Mouse (Mus musculus) lung, postnatal 0 days (tissue): Measurements from ENCODE around the gene Cfap299. TPM values are rescaled to one million over a fixed set of nuclear protein-coding genes. Genes with fewer than 3 reads are reported as not detected.

Source experiments
- ATAC-seq: fragments of 200-750 bp; cut with Nextera tagmentation; 2 replicates; pipeline ENCODE4 v1.8.0; 2017; ENCODE audit warnings: moderate library complexity
- DNase-seq: peaks from one replicate; pipeline ENCODE4 v3.0.0-alpha.2; 2016; ENCODE audit warnings: low spot score
- H3K27ac ChIP-seq: fragments of 300-500 bp; sonication (generic); 2 replicates; pipeline ENCODE4 v1.5.1; 2014; ENCODE audit warnings: antibody characterized with exemption, mild to moderate bottlenecking, low read length, mixed read lengths
- H3K27me3 ChIP-seq: fragments of 300-500 bp; sonication (generic); replicated peaks from 2 replicates; pipeline ENCODE4 v1.6.1; 2014; ENCODE audit warnings: low read length, mixed read lengths; ENCODE audit not compliant: insufficient read depth
- H3K36me3 ChIP-seq: fragments of 300-500 bp; sonication (generic); 2 replicates; pipeline ENCODE4 v1.6.1; 2014; ENCODE audit warnings: low read length, mixed read lengths; ENCODE audit not compliant: insufficient read depth
- H3K4me1 ChIP-seq: fragments of 300-500 bp; sonication (generic); 2 replicates; pipeline ENCODE4 v1.6.1; 2014; ENCODE audit warnings: antibody characterized with exemption, low read depth, low read length, mixed read lengths; ENCODE audit not compliant: insufficient read depth
- H3K4me2 ChIP-seq: fragments of 300-500 bp; sonication (generic); replicated peaks from 2 replicates; pipeline ENCODE4 v1.6.1; 2014; ENCODE audit warnings: low read depth, mild to moderate bottlenecking, low read length, moderate library complexity, mixed read lengths
- H3K4me3 ChIP-seq: fragments of 300-500 bp; sonication (generic); 2 replicates; pipeline ENCODE4 v1.5.1; 2014; ENCODE audit warnings: low read depth, low read length
- H3K9ac ChIP-seq: fragments of 300-500 bp; sonication (generic); replicated peaks from 2 replicates; pipeline ENCODE4 v1.6.1; 2014; ENCODE audit warnings: low read depth, mild to moderate bottlenecking
- H3K9me3 ChIP-seq: fragments of 300-500 bp; sonication (generic); 2 replicates; pipeline ENCODE4 v1.6.1; 2016; ENCODE audit warnings: low read length, mixed read lengths
- CTCF ChIP-seq: IDR thresholded peaks from 2 replicates; pipeline ENCODE4 v1.5.1; 2016; ENCODE audit warnings: antibody characterized with exemption, mild to moderate bottlenecking
- EP300 ChIP-seq: IDR thresholded peaks from 2 replicates; pipeline ENCODE4 v1.6.1; 2016; ENCODE audit warnings: antibody characterized with exemption, mild to moderate bottlenecking, control low read depth
- WGBS: fragments of 180-500 bp; shearing (Covaris S2); extraction: QIAGEN DNeasy Blood & Tissue Kit; methylation state at CpG from one replicate; pipeline ENCODE4 v1.1.7; 2014; 5-methylcytosine and 5-hydroxymethylcytosine counted together
- polyA plus RNA-seq: library from polyadenylated mRNA; unstranded; fragments of >200 nt; fragmentation: Nextera tagmentation; extraction: Ambion mirVana; gene quantifications from 2 replicates; pipeline ENCODE4 v1.2.1, GENCODE M21; 2015

The Cfap299 gene
- polyA plus RNA-seq, 1 experiment from 2014 or later: 11.3 TPM

DNA sequence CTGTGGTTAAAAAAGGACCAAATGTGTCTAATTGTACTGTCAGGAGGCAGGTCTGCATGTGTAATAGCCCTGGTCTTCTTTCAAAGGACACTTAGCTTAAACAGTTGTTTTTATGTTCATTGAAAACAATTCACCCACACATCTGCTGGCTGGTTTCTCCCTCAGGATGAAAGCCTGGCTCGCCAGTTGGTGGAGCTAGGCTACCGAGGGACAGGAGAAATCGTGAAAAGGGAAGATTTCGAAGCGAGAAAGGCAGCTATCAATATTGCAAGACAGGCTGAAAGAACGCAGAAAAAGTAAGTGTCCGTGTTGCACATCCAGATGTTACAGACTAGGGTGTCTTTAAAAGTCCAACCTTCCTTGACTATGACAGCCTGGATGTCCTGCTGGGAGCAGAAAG lies 17.0 kb downstream of the Cfap299 start:
- ATAC-seq: no peak

DNA sequence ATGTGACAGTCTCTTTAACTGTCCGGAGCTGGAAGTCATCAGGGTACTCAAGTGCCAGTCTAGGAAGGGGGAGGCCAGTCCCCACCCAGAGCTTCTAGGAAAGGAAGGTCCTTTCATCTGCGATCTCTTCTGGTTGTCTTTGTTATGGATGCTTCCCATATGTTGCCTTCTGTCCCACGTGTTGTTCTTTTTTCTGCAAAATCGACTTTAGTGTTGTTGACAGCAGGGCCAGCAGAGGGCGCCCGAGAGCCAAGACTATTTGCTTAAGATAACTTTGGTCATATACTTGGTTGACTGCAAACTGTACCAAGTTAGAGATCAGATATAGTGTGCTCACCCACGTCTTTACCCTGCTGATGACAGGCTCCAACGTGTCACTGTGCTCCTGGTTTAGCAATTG lies 19.5 kb downstream of the Cfap299 start:
- no peak overlapping the region for H3K4me3 ChIP-seq
- 8% methylated on average over 8 of the region's 8 CpGs for WGBS
- H3K4me2 ChIP-seq: no peak overlapping the region
- DNase-seq: peak; percentile 84
- peak; percentile 93 for TF ChIP-seq CTCF
- 0 out of 2 replicates have a peak, but pooled peaks have one; percentile 12 for TF ChIP-seq EP300
- H3K36me3 ChIP-seq: no peaks in the 10 kb centered on the region
- H3K27me3 ChIP-seq: no peaks in the 10 kb centered on the region
- no peaks in the 10 kb centered on the region for H3K4me1 ChIP-seq
- no peaks in the 10 kb centered on the region for H3K9me3 ChIP-seq
- no peak overlapping the region for H3K27ac ChIP-seq
- no peak overlapping the region for H3K9ac ChIP-seq
- ATAC-seq: peak; percentile 62

More for the DNA sequence above, 17.0 kb downstream of the Cfap299 start:
- Histone ChIP-seq H3K4me2 (no peak overlapping the region), H3K4me3 (no peak overlapping the region), H3K27me3 (no peaks in the 10 kb centered on the region), H3K36me3 (no peaks in the 10 kb centered on the region), H3K27ac (no peak overlapping the region), H3K9ac (no peak overlapping the region), H3K4me1 (no peaks in the 10 kb centered on the region), H3K9me3 (no peaks in the 10 kb centered on the region)
- TF ChIP-seq CTCF (peak; percentile 58), EP300 (no peak)
- DNase-seq: no peak
- WGBS: 60% methylated on average over 7 of the region's 7 CpGs

GRCm38 (mm10) chr5:98359912-98360311 lies 30.8 kb downstream of the Cfap299 start:
- TF ChIP-seq EP300: no peak
- TF ChIP-seq CTCF: no peak
- Histone ChIP-seq H3K27ac (no peak overlapping the region), H3K9me3 (no peaks in the 10 kb centered on the region), H3K4me2 (no peak overlapping the region), H3K36me3 (no peaks in the 10 kb centered on the region), H3K4me3 (no peak overlapping the region), H3K4me1 (no peaks in the 10 kb centered on the region), H3K27me3 (no peaks in the 10 kb centered on the region), H3K9ac (no peak overlapping the region)
- 78% methylated on average over 7 of the region's 7 CpGs for WGBS
- no peak for DNase-seq
- ATAC-seq: no peak

DNA sequence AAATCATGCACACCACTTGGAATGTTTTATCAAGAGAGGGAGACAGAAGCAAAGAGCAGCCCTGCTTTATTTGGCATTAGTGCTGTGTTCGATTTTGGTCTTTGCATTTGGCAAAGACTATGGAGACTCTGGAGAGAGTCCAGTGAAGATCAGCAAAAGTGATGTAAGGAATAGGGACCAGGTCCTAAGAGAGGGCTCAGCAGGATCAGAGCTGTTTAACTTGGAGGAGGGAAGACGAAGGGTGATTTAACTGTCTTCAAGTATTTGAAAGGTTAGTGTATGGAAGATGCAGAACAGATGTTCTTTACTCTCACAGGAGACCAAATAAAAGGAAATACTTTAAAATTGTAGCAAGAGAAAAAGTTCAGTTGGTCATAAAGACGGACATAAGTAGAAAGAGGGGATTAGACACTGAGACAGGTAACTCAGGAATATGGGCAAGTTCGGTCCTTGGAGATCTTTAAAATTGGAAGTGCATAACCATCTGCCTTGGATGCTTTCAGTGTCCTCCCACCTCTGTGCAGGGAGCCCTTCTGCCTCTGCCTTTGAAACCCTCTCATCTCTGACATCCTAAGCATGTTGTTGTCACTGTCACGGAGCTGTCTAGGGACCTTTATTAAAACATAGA lies 31.8 kb downstream of the Cfap299 start:
- no peak overlapping the region for H3K27ac ChIP-seq
- no peaks in the 10 kb centered on the region for H3K9me3 ChIP-seq
- H3K4me2 ChIP-seq: no peak overlapping the region
- no peak overlapping the region for H3K9ac ChIP-seq
- WGBS: 75% methylated on average over 5 of the region's 5 CpGs
- no peaks in the 10 kb centered on the region for H3K27me3 ChIP-seq
- no peaks in the 10 kb centered on the region for H3K4me1 ChIP-seq
- no peak overlapping the region for H3K4me3 ChIP-seq
- TF ChIP-seq CTCF (no peak), EP300 (no peak)
- no peaks in the 10 kb centered on the region for H3K36me3 ChIP-seq
- DNase-seq (no peak), ATAC-seq (no peak)

DNA sequence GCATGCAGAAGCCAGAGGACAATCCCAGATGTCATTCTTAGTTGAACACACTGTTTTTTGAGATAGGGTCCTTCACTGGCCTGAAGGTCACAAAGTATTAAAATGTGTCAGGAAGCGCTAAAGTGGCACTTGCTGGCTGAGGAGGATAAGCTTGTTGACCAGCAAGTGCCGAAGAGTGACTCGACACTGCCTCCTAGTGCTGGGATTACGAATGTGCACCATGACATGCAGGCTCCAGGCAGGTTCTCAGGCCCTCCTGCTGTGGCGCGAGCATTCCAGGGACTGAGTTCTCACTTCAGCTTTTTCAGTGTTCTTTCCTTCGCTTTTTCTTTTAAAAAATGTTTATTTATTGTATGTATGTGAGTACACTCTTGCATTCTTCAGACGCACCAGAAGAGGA lies 34.3 kb downstream of the Cfap299 start:
- no peak overlapping the region for H3K4me3 ChIP-seq
- WGBS: 50% methylated on average over 8 of the region's 8 CpGs

DNA sequence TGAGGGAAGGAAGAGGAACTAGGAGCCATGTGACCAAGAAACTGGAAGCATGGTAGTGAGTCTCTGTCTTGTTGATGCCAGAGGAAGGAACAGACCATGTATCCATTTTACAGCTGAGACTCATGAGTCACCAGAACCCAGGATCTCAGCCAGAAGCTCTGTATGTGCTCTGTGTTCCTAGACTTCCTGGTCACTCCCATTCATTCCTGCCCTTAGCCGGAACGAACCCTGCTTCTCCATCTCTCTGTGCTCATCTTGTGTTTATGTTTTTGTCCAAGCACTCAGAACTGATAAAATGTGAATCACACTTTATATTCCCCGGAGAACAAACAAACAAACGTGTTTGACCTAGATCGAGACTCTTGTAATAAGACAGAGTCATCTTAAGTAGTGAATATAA lies 36.2 kb downstream of the Cfap299 start:
- H3K36me3 ChIP-seq: no peaks in the 10 kb centered on the region
- TF ChIP-seq CTCF (no peak), EP300 (no peak)
- H3K4me3 ChIP-seq: no peak overlapping the region
- H3K9me3 ChIP-seq: no peaks in the 10 kb centered on the region
- no peak overlapping the region for H3K27ac ChIP-seq
- no peaks in the 10 kb centered on the region for H3K27me3 ChIP-seq
- DNase-seq: peak; percentile 22
- no peak overlapping the region for H3K9ac ChIP-seq
- no peaks in the 10 kb centered on the region for H3K4me1 ChIP-seq
- 53% methylated on average over 5 of the region's 5 CpGs for WGBS
- no peak overlapping the region for H3K4me2 ChIP-seq
- ATAC-seq: peak; percentile 52

More for the DNA sequence above, 34.3 kb downstream of the Cfap299 start:
- H3K4me2 ChIP-seq: no peak overlapping the region
- TF ChIP-seq CTCF: peak; percentile 72
- no peak for TF ChIP-seq EP300
- ATAC-seq (no peak), DNase-seq (no peak)
- no peak overlapping the region for H3K27ac ChIP-seq
- no peaks in the 10 kb centered on the region for H3K9me3 ChIP-seq
- H3K9ac ChIP-seq: no peak overlapping the region
- H3K36me3 ChIP-seq: no peaks in the 10 kb centered on the region
- no peaks in the 10 kb centered on the region for H3K4me1 ChIP-seq
- H3K27me3 ChIP-seq: no peaks in the 10 kb centered on the region

GRCm38 (mm10) chr5:98368822-98369221 lies 39.7 kb downstream of the Cfap299 start:
- 48% methylated on average over 4 of the region's 4 CpGs for WGBS
- ATAC-seq (peak; percentile 32; the same call in 1 of the 2 replicates), DNase-seq (peak; percentile 32)
- H3K27me3 ChIP-seq: no peaks in the 10 kb centered on the region
- H3K9me3 ChIP-seq: no peaks in the 10 kb centered on the region
- no peaks in the 10 kb centered on the region for H3K36me3 ChIP-seq
- H3K4me1 ChIP-seq: no peaks in the 10 kb centered on the region
- no peak for TF ChIP-seq EP300
- TF ChIP-seq CTCF: peak; percentile 54
- no peak overlapping the region for H3K4me2 ChIP-seq
- H3K4me3 ChIP-seq: no peak overlapping the region
- H3K9ac ChIP-seq: no peak overlapping the region
- no peak overlapping the region for H3K27ac ChIP-seq
